Mouse (Mus musculus) stomach, embryonic 14.5 days (tissue): ENCODE data around the gene Fto. TPM values are rescaled to one million over a fixed set of nuclear protein-coding genes. Genes with fewer than 3 reads are reported as not detected.

Experiments used
- ATAC-seq: fragments of 200-750 bp; cut with Nextera tagmentation; 2 replicates; pipeline ENCODE4 v1.8.0; 2017; ENCODE audit warnings: low read depth, moderate TSS enrichment; ENCODE audit not compliant: insufficient number of reproducible peaks, insufficient read depth, low FRiP score
- H3K27ac ChIP-seq: fragments of 300-500 bp; sonication (generic); 2 replicates; pipeline ENCODE4 v1.5.1; 2014; ENCODE audit warnings: mild to moderate bottlenecking, low read length, moderate library complexity, mixed read lengths
- H3K27me3 ChIP-seq: fragments of 300-500 bp; sonication (generic); 2 replicates; pipeline ENCODE4 v1.6.1; 2014; ENCODE audit warnings: low read length, control low read depth, mixed read lengths; ENCODE audit not compliant: control insufficient read depth, insufficient read depth
- H3K36me3 ChIP-seq: fragments of 300-500 bp; sonication (generic); 2 replicates; pipeline ENCODE4 v1.6.1; 2014; ENCODE audit warnings: mild to moderate bottlenecking, control low read depth, low read length, moderate library complexity, mixed read lengths; ENCODE audit not compliant: control insufficient read depth, insufficient read depth
- H3K4me1 ChIP-seq: fragments of 300-500 bp; sonication (generic); 2 replicates; pipeline ENCODE4 v1.6.1; 2014; ENCODE audit warnings: low read length, control low read depth, mixed read lengths; ENCODE audit not compliant: control insufficient read depth, insufficient read depth
- H3K4me2 ChIP-seq: fragments of 300-500 bp; sonication (generic); replicated peaks from 2 replicates; pipeline ENCODE4 v1.6.1; 2014; ENCODE audit warnings: low read depth, low read length, control low read depth
- H3K4me3 ChIP-seq: fragments of 300-500 bp; sonication (generic); 2 replicates; pipeline ENCODE4 v1.5.1; 2014; ENCODE audit warnings: low read depth, low read length, control low read depth
- H3K9ac ChIP-seq: fragments of 300-500 bp; sonication (generic); replicated peaks from 2 replicates; pipeline ENCODE4 v1.6.1; 2014; ENCODE audit warnings: low read depth, mild to moderate bottlenecking, control low read depth, low read length, moderate library complexity, mixed read lengths
- H3K9me3 ChIP-seq: fragments of 300-500 bp; sonication (generic); 2 replicates; pipeline ENCODE4 v1.6.1; 2016; ENCODE audit warnings: low read depth, low read length, control low read depth; ENCODE audit not compliant: control insufficient read depth
- WGBS: fragments of 180-500 bp; shearing (Covaris S2); extraction: QIAGEN DNeasy Blood & Tissue Kit; methylation state at CpG from one replicate; pipeline ENCODE4 v1.1.7; 2014; 5-methylcytosine and 5-hydroxymethylcytosine counted together
- polyA plus RNA-seq: library from polyadenylated mRNA; unstranded; fragments of >200 nt; fragmentation: Nextera tagmentation; extraction: Ambion mirVana; gene quantifications from 2 replicates; pipeline ENCODE4 v1.2.1, GENCODE M21; 2014

The Fto gene
- polyA plus RNA-seq, 1 experiment from 2014 or later: 89.6 TPM

- no peaks in the 10 kb centered on the region for H3K27me3 ChIP-seq
- no peaks in the 10 kb centered on the region for H3K36me3 ChIP-seq
- ATAC-seq: peak; percentile 59; the same call in 1 of the 2 replicates
- H3K4me3 ChIP-seq: no peak overlapping the region
- WGBS: 33% methylated on average over 8 of the region's 8 CpGs
- H3K4me1 ChIP-seq: peaks cover 9% of the 10 kb centered on the region
- no peak overlapping the region for H3K9ac ChIP-seq
- no peaks in the 10 kb centered on the region for H3K9me3 ChIP-seq
- H3K27ac ChIP-seq: no peak overlapping the region; the same call in 1 of the 2 replicates
- no peak overlapping the region for H3K4me2 ChIP-seq
Observed at GRCm38 (mm10) chr8:91715387-91716085, 402.2 kb downstream of the Fto start.

Other genes starting within 250 kb of the Fto start
- gene Rbl2, start 243.5 kb upstream of the Fto start, polyA plus RNA-seq: 21.0 and 23.2 TPM in 2 replicates
- gene Aktip, start 113.5 kb upstream of the Fto start, polyA plus RNA-seq: 58.3 and 58.9 TPM in 2 replicates
- 9.5 and 14.4 TPM in 2 replicates for gene Rpgrip1l, start 263 bp upstream of the Fto start, polyA plus RNA-seq